Mouse (Mus musculus) megakaryocyte progenitor cell, adult 5-6 weeks (primary cell): ENCODE results near the gene Glcci1. TPM values are rescaled to one million over a fixed set of nuclear protein-coding genes. Genes with fewer than 3 reads are reported as not detected.

Source experiments
- ATAC-seq: replicated peaks from 2 replicates; pipeline ENCODE4 v1.8.0; 2016; ENCODE audit warnings: mild to moderate bottlenecking, moderate TSS enrichment, inconsistent platforms; ENCODE audit not compliant: poor library complexity
- total RNA-seq, 2 experiments: library from RNA; stranded (forward) in 1 of 2; stranded (reverse) in 1 of 2; fragments of 157-497, 149-512 nt in 1 of 2; fragments of 200-1000 nt in 1 of 2; gene quantifications; 2 replicates each; pipeline versions ENCODE4 v1.2.3 to v1.2.4; 2015 to 2017

The Glcci1 gene
- total RNA-seq, 2 experiments from 2014 or later = 0.54 to 5.1 TPM

- no peak for ATAC-seq
Observed at GRCm38 (mm10) chr6:8644703-8645102, 135.3 kb downstream of the Glcci1 start.

GRCm38 (mm10) chr6:8645708-8646107 is 136.3 kb downstream of the Glcci1 start:
- ATAC-seq = no peak
